Mouse (Mus musculus) c-Kit-positive CD71-negative TER-119-negative erythroid progenitor cells, embryonic 14.5 days (primary cell): ENCODE results near the gene Cdc42se1.
A peak's percentile ranks its signal among the peaks of the same experiment; 100 is the strongest.
"Not testable (repeated sequence)": the region's sequence is repeated elsewhere in the genome, so short reads cannot be mapped to it uniquely, and the experiment has no call there.

Source experiments
- DNase-seq: peaks from one replicate; pipeline ENCODE4 v3.0.0-alpha.2; 2013; ENCODE audit warnings: low read depth

Cdc42se1 gene

DNA sequence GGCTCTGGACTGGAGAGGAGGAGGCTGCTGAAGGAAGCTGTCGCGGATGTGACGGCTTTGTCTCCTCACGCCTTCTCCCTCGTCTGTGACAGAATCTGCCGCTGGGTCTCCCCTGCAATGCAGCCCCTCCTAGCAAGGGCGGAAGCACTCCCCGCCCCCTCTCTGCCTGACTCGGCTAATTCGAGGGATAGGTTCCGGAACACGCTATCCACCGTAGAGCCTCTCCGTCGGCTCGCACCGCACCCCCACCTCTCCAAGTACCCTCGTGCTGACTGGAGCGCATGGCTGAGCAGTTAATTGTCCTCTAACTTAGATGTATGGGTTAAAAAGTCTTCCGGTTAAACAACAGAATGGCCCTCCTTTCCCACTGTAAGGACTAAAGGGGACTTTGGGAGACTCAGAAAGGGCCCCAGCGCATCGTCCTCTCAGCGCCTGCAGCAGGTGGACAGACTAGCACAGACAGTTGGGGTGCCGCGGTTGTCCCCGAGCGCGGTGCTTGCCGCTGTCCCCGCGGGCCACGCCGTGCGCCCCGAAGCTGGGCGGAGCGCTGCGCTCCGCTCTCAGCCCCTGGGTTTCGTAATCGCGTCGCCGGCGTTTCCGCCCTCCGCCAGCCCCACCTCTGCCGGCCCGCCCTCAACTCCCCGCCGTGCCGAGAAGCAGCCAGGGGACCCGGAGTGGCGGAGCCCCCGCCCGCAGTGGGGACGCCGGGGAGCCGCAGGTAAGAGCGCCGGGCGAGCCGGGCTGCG, at the start of gene Cdc42se1:
Gene Cdc42se1, plus strand, starts transcription at position 585 of the 746 bp plus-strand sequence.
- DNase-seq: peak; percentile 78

DNA sequence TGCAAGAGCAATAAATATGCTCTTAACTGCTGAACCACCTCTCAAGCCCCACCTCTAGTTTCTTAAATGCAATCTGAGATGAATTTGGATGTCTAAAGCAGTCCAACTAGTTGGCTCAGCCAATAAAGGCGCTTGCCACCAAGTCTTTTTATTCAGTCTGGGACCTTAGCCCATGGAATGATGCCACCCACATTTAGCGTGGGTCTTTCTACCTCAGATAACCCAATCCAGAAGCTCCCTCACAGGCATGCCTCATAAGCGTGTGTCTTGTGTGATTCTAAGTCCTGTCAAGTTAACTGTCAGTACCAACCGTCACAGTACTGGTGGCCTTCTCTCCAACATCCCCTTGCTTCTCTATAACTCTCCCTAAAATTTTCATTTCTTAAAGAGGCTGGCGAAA, 49.6 kb upstream of the Cdc42se1 start:
- no peak for DNase-seq

DNA sequence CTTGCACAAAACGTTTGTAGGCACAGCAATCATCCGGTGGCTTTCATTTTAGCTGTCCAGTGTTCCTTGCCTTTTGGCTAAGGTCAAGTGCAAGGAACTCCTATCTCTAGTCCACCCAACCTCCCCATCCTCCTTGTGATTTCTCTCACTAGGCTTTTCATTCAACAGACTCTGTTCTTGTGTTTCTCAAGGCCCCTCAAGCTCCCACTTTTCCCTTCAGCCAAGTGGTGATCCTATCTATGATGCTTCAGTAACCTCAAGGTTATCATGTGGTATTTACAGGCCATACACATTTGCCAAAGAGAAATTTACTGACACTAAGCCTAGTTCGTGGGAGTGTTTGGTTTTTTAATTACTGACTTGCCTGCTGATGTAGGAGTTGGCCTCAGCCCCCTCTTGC, 48.6 kb upstream of the Cdc42se1 start:
- DNase-seq: no peak

DNA sequence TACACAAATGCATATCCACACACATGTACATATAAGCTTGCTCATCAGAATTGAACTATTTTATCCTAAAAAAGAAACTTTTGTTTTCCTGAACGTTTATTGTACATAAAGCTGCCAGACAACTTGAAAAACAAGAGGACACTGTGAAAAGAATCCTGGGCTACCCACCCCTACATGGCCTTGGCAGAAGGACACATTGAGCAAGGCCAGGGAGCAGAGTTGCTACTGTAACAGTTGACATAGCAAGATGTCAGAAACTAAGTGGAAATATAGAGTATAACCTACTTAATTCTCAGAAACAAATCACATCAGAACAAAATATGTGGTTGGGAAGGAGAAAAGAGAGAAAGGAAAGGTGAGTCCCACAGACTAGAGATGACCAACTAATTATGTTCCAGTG, 46.7 kb upstream of the Cdc42se1 start:
- no peak for DNase-seq

DNA sequence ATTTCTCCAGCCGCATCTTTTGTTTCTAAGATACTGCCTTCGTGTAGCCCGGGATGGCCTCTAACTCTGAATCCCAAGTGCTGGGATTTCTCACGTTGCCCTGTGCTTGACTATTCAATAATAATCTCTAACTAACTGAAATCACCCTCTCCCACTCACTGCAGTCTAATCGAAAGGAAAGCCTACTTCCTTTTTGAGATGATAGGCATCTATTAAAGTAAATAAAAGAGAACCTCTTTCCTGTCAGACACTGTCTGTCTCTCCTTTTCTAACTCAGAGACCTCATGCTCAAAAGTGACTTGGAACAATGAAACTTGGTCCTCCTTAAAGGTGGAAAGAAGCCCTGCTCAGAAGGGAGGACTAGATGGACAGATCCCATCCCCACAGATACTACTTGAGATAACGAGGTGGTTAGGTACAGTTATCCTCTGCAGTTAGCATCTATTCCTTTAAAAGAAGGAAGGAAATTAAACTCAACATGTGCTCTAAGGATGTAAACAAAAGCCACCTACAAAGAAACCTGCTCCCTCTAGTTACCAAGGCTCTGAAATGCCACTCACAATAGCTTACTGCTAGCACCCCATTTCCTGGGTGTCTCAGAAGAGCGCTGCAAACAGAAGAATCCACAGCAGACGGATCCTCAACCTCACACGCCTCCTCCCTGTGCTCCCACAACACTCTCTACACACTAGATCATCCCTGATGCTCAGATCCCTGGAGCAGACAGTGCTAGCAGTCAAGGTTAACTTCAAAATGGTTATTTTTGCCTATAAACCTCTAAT, 43.5 kb upstream of the Cdc42se1 start:
- DNase-seq: no peak

DNA sequence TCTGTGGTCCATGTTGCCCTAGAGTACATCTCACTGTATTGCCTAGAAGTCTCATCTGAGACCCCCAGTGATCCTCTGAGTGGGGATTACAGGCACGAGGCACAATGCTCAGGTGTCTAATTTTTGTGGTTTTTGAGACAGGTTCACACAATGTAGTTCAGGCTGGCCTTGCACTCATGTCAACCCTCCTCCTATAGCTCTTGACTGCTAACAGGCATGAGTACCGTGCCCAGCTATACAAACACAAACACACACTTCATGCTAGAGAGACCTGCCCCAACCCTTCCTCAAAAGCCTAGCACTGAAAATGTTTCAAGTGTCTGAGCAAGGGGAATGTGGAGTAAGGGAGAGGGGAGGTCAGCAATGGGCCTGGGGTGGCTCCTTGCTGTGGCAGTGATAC, 42.4 kb upstream of the Cdc42se1 start:
- DNase-seq: no peak

DNA sequence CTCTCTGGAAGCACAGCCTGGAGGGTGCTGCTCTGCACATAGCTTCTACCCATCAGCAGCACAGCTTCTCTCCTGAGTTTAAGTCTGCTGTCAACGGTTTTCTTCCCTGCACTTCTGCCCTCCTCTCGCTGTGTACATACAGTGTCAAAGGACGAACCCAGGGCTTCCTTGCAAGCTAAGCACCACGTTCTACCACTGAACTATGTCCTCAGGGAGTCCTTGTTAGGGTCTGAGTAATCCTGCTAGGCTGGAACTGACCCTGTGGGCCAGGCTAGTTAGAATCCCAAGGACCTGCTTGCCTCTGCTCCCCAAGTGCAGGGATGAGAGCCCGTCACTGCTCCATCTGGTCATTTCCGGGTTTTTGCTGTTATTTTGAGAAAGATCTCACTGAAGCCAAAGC, 41.6 kb upstream of the Cdc42se1 start:
- DNase-seq: no peak

DNA sequence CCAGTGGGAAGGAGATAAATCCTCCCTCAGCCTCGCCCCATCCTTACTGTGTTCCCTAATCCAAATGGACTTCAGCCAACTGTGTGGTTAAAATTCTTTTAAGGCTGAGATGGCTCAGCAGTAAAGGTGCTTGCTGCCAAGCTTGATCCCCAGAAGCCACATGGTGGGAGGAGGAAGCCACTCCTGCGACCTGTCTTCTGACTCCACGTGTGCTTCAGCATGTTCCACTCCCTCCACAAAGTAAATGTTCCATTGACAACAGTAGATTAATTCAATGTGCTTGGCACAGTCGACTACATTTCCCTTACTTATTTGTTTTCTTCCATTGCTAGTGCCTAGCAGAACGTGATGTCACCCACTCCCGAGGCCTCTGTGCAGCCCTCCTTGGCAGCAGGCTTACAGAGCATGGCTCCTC, 33.8 kb upstream of the Cdc42se1 start:
- DNase-seq: no peak

DNA sequence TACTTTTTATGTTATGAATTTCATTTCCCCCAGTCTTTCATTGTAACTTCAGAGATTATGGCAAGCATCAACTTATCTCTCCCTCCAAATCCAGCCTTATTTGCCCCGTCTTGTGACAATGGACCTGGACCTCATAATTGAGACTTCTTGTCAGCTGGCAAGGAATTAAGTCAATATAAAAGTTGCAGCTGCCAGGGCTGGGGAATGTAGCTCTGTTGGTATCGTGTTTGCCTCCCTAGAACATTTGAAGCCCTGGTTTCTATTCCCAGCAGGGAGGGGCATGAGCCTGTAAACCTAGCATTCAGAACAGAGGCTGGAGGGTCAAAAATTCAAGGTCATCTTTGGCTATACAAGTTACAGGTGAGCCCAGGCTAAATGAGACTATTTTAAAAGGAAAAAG, 32.8 kb upstream of the Cdc42se1 start:
- DNase-seq: no peak

DNA sequence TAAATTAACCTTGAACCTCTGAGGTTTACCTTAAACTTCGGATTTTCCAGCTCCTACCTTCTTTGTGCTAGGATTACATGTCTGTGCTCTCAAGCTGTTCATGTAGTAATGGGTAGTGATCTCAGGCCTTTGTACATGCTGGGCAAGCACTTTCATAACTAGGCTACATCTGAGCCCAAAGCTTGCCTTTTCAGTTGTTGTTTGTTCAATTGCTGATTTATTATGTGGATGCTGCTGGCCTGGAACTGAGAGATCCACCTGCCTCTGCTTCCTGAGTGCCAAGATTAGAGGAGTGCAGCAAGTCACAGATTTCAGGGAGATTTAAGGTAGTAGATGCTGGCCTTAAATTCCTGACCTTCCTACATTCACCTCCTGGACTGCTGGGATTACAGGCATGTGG, 29.4 kb upstream of the Cdc42se1 start:
- DNase-seq: no peak

DNA sequence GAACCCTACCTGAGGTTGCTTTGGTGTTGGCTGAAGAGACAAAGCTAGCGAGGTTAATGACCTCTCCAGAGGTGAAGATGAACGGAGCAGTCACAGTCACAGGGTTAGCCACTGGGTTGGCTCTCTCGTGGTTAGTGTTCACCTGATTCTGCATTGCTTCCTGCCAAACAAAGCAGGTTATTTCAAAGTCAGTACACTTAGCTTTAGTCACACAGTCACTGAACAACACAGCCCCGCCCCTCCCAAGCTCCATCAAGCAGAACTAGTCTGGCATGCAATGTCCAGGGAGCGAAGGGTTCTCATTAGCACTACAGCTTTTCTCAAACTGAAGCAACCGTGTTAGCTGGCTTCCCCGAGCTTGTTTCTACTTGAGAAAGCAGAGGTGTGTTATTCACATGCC, 28.4 kb upstream of the Cdc42se1 start:
- no peak for DNase-seq

DNA sequence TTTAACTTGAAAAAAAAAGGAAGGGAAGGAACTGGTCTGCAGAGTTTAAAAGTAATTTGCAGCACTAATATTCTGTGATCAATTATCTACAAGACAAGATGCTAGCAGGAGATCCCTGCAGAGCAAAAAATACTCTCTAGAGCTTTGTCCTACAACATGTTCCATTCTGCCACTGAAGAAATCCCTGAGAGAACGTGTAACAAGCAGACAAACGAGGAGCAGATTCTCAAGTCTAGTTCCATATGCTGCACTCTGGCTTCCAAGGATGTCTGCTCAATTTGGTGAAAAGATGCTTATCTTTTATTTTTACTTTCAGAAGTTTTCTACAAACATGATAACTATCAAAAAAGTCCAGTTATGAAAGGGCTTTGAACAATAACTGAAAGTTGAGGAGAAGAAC, 28.0 kb upstream of the Cdc42se1 start:
- DNase-seq: no peak

DNA sequence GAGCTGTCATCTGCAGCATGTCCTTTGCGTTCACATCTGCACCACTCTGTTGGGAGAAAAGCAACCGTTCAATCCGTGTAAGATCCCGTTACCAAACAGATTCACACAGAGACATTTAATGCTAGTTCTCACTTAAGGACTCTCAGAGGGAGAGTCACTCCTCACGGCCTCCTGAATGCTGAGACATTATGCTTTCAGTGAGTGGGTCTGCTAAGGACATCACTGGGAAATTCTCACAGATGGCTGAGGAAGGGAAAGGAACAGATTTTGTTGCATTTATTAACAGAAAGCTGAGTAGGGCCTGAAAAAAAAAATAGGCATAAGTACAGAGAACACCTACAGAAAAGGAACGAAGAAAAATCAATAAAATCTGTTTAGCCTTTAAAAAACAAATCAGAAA, 24.7 kb upstream of the Cdc42se1 start:
- no peak for DNase-seq

DNA sequence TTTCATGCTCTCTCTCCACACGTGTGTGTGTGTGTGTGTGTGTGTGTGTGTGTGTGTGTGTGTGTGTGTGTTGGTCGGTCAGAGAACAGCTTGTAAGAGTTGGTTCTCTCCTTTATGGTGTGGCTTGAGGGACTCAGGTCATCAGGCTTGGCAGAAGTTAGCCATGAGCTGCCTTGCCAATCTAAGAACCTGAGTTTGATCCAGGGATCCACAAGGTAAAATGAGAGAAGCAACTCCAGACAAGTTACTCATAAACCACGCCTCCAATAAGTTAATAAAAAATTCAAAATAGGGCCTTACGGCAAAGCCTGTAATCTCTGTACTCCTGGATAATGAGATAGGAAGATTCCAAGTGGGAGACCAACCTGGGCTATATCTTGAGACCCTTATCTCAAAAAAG, 20.2 kb upstream of the Cdc42se1 start:
- DNase-seq: no peak

DNA sequence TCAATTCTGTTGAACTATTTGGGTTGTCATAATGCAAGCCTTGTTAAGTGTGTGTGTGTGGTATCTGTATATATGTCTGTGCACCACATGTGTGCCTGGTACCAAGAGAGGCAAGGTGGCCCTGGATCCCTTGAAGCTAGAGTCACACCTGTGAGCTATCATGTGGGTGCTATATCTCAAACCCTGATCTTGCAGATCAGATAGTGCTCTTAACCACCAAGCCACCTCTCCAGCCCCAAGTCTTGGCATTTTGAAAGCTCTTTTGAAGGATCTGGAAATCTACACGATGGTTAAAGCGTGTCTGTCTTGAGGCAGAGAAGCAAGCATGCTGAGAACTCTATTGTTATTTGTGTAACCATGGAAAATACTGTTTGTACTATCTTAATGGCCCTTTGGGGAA, 17.9 kb upstream of the Cdc42se1 start:
- DNase-seq: no peak

DNA sequence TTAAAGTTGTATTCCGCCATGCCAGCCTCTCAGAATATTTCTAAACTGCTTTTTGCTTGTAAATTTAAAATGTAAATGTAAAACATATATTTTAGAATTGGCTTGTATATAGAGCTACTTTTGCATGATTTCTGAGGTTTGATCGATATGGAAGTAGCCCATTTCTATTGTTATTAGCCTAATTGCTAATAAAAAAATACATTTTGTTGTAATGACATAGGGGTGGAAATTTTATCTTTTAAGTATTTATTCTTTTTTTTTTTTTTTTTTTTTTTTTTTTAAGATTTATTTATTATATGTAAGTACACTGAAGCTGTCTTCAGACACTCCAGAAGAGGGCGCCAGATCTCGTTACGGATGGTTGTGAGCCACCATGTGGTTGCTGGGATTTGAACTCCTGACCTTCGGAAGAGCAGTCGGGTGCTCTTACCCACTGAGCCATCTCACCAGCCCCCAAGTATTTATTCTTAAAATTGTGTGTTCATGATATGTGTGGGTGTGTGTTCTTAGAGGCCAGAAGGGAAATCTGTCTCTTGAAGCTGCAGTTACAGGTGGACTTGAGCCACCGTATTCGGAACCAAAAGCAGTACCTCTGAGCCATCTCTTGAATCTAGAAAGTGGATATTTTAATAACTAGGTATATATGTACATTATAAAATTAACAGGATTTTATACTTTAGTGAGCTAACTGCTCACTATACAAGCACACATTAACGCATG, 15.5 kb upstream of the Cdc42se1 start:
- DNase-seq: not testable (repeated sequence)

DNA sequence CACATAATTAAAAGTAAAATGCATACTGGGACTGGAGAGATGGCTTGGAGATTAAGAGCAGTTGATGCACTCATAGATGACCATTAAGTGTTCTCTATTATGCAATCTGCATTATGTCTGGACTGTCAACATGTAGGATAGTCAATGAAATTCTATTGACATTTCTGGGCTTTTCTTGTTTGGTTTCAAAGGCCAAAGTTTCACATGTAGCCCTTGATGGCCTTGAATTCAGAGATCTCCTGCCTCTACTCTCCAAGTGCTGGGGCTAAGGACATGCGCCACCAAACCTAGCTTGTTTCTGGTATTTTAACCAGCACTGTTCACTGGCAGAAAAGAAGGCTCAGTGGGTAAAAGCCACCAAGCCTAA, 14.9 kb upstream of the Cdc42se1 start:
- DNase-seq: no peak

DNA sequence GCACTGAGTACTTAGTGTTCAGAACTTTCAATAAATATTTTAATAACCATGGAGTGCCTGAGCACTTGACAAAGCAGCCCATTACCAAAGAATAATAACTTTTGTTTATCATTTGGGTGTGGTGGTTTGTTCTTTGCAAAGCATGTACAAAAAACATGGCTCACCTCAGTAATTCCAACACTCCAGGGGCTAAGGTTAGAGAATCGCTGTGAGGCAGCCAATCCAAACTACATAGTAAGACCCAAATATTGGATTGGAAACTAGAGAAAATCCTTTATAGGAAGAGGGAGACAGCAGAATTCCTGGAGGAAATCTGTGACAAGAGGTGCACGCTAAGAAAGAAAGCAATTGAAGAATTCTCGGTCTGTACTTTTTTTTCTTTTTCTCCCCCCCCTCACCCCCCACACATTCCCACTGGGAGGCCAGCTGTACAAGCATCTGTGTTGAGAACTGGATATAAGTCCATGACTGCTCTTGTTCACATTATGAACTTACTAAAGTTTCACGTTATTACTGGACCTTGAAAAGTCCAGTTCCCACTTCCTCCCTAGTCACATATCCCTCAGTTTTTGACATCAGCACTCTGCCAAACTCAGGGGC, 11.8 kb upstream of the Cdc42se1 start:
- DNase-seq: no peak

DNA sequence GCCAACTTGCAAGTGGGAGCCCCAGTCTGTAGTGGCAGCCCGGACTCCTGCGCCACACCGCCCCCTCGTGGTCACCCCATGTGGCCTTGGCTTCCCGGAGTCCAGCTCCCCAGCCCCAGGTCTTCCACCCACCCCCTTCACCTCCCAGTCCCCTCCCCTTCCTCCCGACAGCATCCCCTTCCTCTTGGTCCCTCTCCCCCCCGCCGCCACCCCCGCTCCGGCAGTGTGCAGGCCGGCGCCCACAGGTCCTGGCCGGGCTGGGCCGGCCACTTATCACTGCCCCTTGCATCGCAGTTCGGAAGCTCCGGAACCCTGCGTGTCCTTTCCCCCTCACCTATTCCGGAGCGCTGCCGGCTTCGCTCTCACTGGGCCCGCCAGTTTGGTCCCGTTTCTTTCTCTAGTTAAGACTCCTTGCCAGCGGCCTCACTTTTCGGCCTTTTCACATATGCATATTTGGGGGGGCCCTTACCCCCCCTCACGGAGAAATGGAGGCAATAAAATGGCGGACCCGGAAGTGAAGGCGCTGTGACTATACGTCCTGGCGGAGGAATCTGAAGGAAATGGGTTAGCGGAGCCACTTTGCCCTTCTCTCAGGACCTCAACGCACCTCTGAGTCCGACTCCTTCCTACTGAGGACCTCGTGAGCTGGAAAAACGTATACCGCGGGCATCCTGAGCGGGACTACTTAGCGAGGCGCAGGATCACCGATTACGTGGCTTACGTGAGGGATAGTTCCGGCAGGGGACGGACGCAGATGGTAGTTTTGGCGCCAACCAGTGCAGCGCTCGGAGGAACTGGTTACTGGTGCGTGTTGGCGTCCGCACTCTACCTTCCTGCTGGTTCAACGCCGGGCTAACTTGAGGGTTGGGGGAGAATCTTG, 11.0 kb upstream of the Cdc42se1 start, which contains the start of gene Gabpb2:
Gene Gabpb2, minus strand, starts transcription at position 662 of the 880 bp plus-strand sequence.
- DNase-seq: peak; percentile 88

DNA sequence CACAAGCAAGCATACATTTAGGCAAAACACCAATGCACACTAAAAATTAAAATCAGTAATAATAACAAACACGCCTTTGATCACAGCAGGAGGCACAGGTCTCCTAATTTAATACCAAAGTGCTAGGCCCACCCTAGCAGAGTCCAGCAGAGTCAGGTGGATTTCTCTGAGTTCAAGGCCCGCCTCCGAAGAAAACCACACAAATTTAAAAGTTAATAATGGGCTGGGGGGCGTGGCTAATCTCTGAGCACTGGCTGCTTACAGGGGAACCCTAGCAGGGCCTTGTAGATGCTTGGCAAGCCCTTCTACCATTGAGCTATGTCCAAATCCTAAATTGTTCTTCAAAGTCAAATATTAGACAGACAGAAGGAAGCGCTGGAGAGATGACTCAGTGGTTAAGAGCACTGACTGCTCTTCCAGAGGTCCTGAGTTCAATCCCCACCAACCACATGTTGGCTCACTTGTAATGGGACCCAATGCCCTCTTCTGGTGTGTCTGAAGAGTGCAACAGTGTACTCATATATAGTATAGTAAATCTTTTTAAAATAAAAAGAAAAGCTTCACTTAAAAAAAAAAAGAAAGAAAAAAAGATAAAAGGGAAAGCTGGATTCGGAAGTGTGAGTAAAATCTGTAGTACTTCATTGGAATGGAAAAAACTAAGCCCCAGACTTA, 9.9 kb upstream of the Cdc42se1 start:
- DNase-seq: no peak

DNA sequence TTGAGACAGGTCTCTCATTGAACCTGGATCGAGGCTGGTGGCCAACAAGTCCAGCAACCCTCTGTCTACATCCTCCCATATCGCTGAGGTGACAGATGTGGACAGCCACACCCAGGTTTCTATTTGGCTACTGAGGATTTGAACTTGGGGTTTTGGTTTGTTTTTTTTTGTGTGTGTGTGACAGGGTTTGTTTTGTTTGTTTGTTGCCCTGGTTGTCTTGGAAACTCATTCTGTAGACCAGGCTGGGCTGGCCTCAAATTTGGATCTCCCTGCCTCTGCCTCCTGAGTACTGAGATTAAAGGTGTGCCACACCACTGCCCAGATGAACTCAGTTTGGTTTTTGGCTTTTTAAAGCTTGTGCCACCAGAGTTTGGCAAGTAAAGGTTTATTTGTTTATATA, 5.5 kb upstream of the Cdc42se1 start:
- no peak for DNase-seq
